Mouse (Mus musculus): ENCODE results near the gene Clta. TPM values are rescaled to one million over a fixed set of nuclear protein-coding genes. Genes with fewer than 3 reads are reported as not detected.
"Not testable (repeated sequence)": the region's sequence is repeated elsewhere in the genome, so short reads cannot be mapped to it uniquely, and the experiment has no call there.

The Clta gene
- total RNA-seq, 2 experiments from 2014 or later = 81.1 to 85.3 TPM

- intact Hi-C loops (cut with DNase I) = no loop called here
- DNase-seq = no peak
Observed at GRCm38 (mm10) chr4:44022323-44022722, 18.1 kb downstream of the Clta start.

GRCm38 (mm10) chr4:44022766-44023165 lies 18.5 kb downstream of the Clta start:
- DNase-seq = no peak
- intact Hi-C loops (cut with DNase I) = no loop called here

GRCm38 (mm10) chr4:44023681-44024080 lies 19.4 kb downstream of the Clta start:
- DNase-seq = no peak
- intact Hi-C loops (cut with DNase I) = no loop called here

GRCm38 (mm10) chr4:44024241-44024640 lies 20.0 kb downstream of the Clta start:
- DNase-seq = no peak
- intact Hi-C loops (cut with DNase I) = no loop called here

GRCm38 (mm10) chr4:44025570-44025969 lies 21.3 kb downstream of the Clta start:
- intact Hi-C loops (cut with DNase I) = no loop called here
- DNase-seq = no peak

GRCm38 (mm10) chr4:44028303-44029135 lies 24.3 kb downstream of the Clta start:
- peak in 1 of 2 experiments; percentile 38 for DNase-seq
- intact Hi-C loops (cut with DNase I) = no loop called here

GRCm38 (mm10) chr4:44029661-44030066 lies 25.4 kb downstream of the Clta start:
- intact Hi-C loops (cut with DNase I) = loop anchor here (5.0 kb wide), 1 partner anchor 102 kb away; no protein-coding TSS in a partner anchor
- DNase-seq = peak; percentile 24 to 42

GRCm38 (mm10) chr4:44031521-44031920 lies 27.3 kb downstream of the Clta start:
- intact Hi-C loops (cut with DNase I) = loop anchor here (5.0 kb wide), 1 partner anchor 104 kb away; no protein-coding TSS in a partner anchor
- DNase-seq = peak in 1 of 2 experiments; percentile 42

GRCm38 (mm10) chr4:44036455-44036854 lies 32.2 kb downstream of the Clta start:
- DNase-seq = no peak
- intact Hi-C loops (cut with DNase I) = no loop called here

- no peak for DNase-seq
- intact Hi-C loops (cut with DNase I) = no loop called here
Observed at GRCm38 (mm10) chr4:44040802-44041201, 36.5 kb downstream of the Clta start.

GRCm38 (mm10) chr4:44042429-44042828 lies 38.2 kb downstream of the Clta start:
- DNase-seq = no peak
- intact Hi-C loops (cut with DNase I) = no loop called here

GRCm38 (mm10) chr4:44043182-44043581 lies 38.9 kb downstream of the Clta start:
- intact Hi-C loops (cut with DNase I); DNase-seq: not testable (repeated sequence)

- DNase-seq = no peak
- intact Hi-C loops (cut with DNase I) = no loop called here
Observed at GRCm38 (mm10) chr4:44044685-44045356, 40.6 kb downstream of the Clta start.

GRCm38 (mm10) chr4:44046066-44046465 lies 41.8 kb downstream of the Clta start:
- DNase-seq = no peak
- intact Hi-C loops (cut with DNase I) = no loop called here

GRCm38 (mm10) chr4:44049812-44050211 lies 45.6 kb downstream of the Clta start:
- no peak for DNase-seq
- intact Hi-C loops (cut with DNase I) = no loop called here

GRCm38 (mm10) chr4:44059674-44060073 lies 55.4 kb downstream of the Clta start:
- intact Hi-C loops (cut with DNase I) = no loop called here
- DNase-seq = no peak

- intact Hi-C loops (cut with DNase I) = no loop called here
- no peak for DNase-seq
Observed at GRCm38 (mm10) chr4:44062062-44062461, 57.8 kb downstream of the Clta start.

GRCm38 (mm10) chr4:44062816-44063215 lies 58.6 kb downstream of the Clta start:
- intact Hi-C loops (cut with DNase I) = no loop called here
- no peak for DNase-seq

- intact Hi-C loops (cut with DNase I) = loop anchor here (1.0 to 2.0 kb wide), 3 partner anchors 54 to 227 kb away; no protein-coding TSS in a partner anchor
- DNase-seq = peak; percentile 90 to 96
Observed at GRCm38 (mm10) chr4:44065355-44066025, 61.2 kb downstream of the Clta start.

GRCm38 (mm10) chr4:44066891-44067290 lies 62.6 kb downstream of the Clta start:
- no peak for DNase-seq
- intact Hi-C loops (cut with DNase I) = loop anchor here (2.0 kb wide), 2 partner anchors 100 to 226 kb away; no protein-coding TSS in a partner anchor

- intact Hi-C loops (cut with DNase I) = no loop called here
- no peak for DNase-seq
Observed at GRCm38 (mm10) chr4:44068736-44069135, 64.5 kb downstream of the Clta start.

All from heart, postnatal 36 days (tissue).